Mouse (Mus musculus): ENCODE data around the gene Gipr. TPM values are rescaled to one million over a fixed set of nuclear protein-coding genes. Genes with fewer than 3 reads are reported as not detected.
A peak's percentile ranks its signal among the peaks of the same experiment; 100 is the strongest.

The Gipr gene
- polyA plus RNA-seq, 1 experiment, result 2.6 TPM

- DNase-seq, result peak; percentile 32 to 47
- Histone ChIP-seq H3K4me1 (ENCODE audit: control insufficient read depth, insufficient read depth, low read length) (peaks cover under 1% of the 10 kb centered on the region; the same call in 1 of the 2 replicates), H3K4me3 (replicated peaks; ENCODE audit: insufficient read depth, low read depth, low read length) (peak overlapping the region; percentile 97), H3K27ac (ENCODE audit: insufficient read depth, low read length) (peak overlapping the region; percentile 8; the same call in 1 of the 2 replicates), H3K27me3 (ENCODE audit: control insufficient read depth, insufficient read depth, low read length) (no peaks in the 10 kb centered on the region)
- WGBS, result 34% methylated on average over 7 of the region's 7 CpGs
- TF ChIP-seq CTCF (IDR thresholded peaks at IDR 0.05; ENCODE audit: borderline replicate concordance, insufficient read depth, low read depth, low read length) (no peak), POLR2A (IDR thresholded peaks at IDR 0.05; ENCODE audit: borderline replicate concordance, insufficient read depth, low read length) (no peak)
Observed at GRCm38 (mm10) chr7:19177216-19177615, 11.3 kb upstream of the Gipr start.

DNA sequence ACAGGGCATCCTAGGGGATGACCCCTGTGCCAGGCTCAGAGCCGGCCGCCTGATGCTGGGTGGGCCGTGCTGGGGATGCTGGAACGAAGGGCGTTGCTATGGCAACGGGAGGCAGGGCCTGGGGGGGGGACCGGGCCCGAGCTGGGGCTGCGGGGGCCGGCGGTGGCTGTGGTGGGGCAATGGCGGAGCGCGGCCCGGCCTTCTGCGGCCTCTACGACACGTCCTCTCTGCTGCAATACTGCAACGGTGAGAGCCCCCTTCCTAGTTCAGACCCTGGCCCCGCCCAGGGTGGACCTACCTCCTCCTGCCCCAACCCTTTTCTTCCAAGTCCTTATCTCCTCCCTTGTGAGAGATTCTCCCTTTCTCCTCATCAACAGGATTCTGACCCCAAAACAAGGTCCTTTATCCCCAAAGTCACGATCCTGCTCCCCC, 10.6 kb upstream of the Gipr start:
- peak in 1 of 2 experiments; percentile 88 for DNase-seq
- H3K4me1 ChIP-seq (ENCODE audit: control insufficient read depth, insufficient read depth, low read length), result peaks cover 8% of the 10 kb centered on the region
- TF ChIP-seq CTCF (IDR thresholded peaks at IDR 0.05; ENCODE audit: borderline replicate concordance, insufficient read depth, low read depth, low read length) (no peak), POLR2A (IDR thresholded peaks at IDR 0.05; ENCODE audit: borderline replicate concordance, insufficient read depth, low read length) (no peak)
- H3K4me3 ChIP-seq (replicated peaks; ENCODE audit: insufficient read depth, low read depth, low read length), result peak overlapping the region; percentile 97
- H3K27ac ChIP-seq (ENCODE audit: insufficient read depth, low read length), result peak overlapping the region; percentile 8; the same call in 1 of the 2 replicates
- no peaks in the 10 kb centered on the region for H3K27me3 ChIP-seq (ENCODE audit: control insufficient read depth, insufficient read depth, low read length)
- under 1% methylated on average over 12 of the region's 21 CpGs for WGBS

GRCm38 (mm10) chr7:19175708-19176515, 10.0 kb upstream of the Gipr start, which contains the start of gene Eml2:
TSS of gene Eml2 (plus strand) at chr7:19176421.
- DNase-seq, result peak; percentile 75 to 86
- Histone ChIP-seq H3K4me1 (ENCODE audit: control insufficient read depth, insufficient read depth, low read length) (peaks cover 8% of the 10 kb centered on the region), H3K27ac (ENCODE audit: insufficient read depth, low read length) (peak within 1 kb of the TSS; percentile 8; the same call in 1 of the 2 replicates), H3K4me3 (replicated peaks; ENCODE audit: insufficient read depth, low read depth, low read length) (peak within 1 kb of the TSS; percentile 97), H3K27me3 (ENCODE audit: control insufficient read depth, insufficient read depth, low read length) (no peaks in the 10 kb centered on the region)
- 2% methylated on average over 30 of the region's 30 CpGs for WGBS
- TF ChIP-seq CTCF (IDR thresholded peaks at IDR 0.05; ENCODE audit: borderline replicate concordance, insufficient read depth, low read depth, low read length) (no peak), POLR2A (IDR thresholded peaks at IDR 0.05; ENCODE audit: borderline replicate concordance, insufficient read depth, low read length) (0 out of 2 replicates have a peak, but pooled peaks have one; percentile 18)

DNA sequence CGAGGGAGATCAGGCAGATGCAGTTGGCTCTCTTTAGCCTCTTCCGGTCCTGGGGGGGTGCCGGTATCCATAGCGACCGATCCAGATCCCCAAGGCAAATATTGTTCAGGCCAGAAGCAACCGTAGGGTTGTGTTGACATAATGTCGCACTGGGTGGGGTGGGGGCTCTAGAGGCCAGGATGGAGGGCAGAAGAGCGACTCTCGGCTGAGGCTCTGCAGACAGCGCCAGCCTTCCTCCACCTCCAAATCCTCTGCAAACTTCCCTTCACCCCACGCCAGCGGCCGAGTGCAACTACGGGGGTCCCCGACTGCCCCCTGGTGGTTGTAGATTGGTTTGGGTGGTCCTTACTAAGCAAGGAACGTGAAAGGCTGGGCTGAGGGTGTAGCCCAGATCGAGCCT, 6.9 kb upstream of the Gipr start:
- WGBS, result 20% methylated on average over 17 of the region's 17 CpGs
- Histone ChIP-seq H3K4me1 (ENCODE audit: control insufficient read depth, insufficient read depth, low read length) (peaks cover 11% of the 10 kb centered on the region), H3K27me3 (ENCODE audit: control insufficient read depth, insufficient read depth, low read length) (no peaks in the 10 kb centered on the region), H3K4me3 (replicated peaks; ENCODE audit: insufficient read depth, low read depth, low read length) (no peak overlapping the region), H3K27ac (ENCODE audit: insufficient read depth, low read length) (no peak overlapping the region)
- peak; percentile 56 to 64 for DNase-seq
- TF ChIP-seq CTCF (IDR thresholded peaks at IDR 0.05; ENCODE audit: borderline replicate concordance, insufficient read depth, low read depth, low read length) (peak; percentile 58), POLR2A (IDR thresholded peaks at IDR 0.05; ENCODE audit: borderline replicate concordance, insufficient read depth, low read length) (no peak)

- TF ChIP-seq CTCF (IDR thresholded peaks at IDR 0.05; ENCODE audit: borderline replicate concordance, insufficient read depth, low read depth, low read length) (no peak), POLR2A (IDR thresholded peaks at IDR 0.05; ENCODE audit: borderline replicate concordance, insufficient read depth, low read length) (no peak)
Observed at GRCm38 (mm10) chr7:19171831-19172230, 5.9 kb upstream of the Gipr start.

GRCm38 (mm10) chr7:19170142-19170541, 4.2 kb upstream of the Gipr start:
- H3K4me3 ChIP-seq (replicated peaks; ENCODE audit: insufficient read depth, low read depth, low read length), result no peak overlapping the region
- H3K27me3 ChIP-seq (ENCODE audit: control insufficient read depth, insufficient read depth, low read length), result no peaks in the 10 kb centered on the region
- WGBS, result 28% methylated on average over 8 of the region's 8 CpGs
- TF ChIP-seq POLR2A (IDR thresholded peaks at IDR 0.05; ENCODE audit: borderline replicate concordance, insufficient read depth, low read length) (no peak), CTCF (IDR thresholded peaks at IDR 0.05; ENCODE audit: borderline replicate concordance, insufficient read depth, low read depth, low read length) (no peak)
- DNase-seq, result no peak
- H3K4me1 ChIP-seq (ENCODE audit: control insufficient read depth, insufficient read depth, low read length), result peaks cover 11% of the 10 kb centered on the region
- H3K27ac ChIP-seq (ENCODE audit: insufficient read depth, low read length), result no peak overlapping the region

More at GRCm38 (mm10) chr7:19171831-19172230, 5.9 kb upstream of the Gipr start:
- peak overlapping the region; percentile 20; the same call in 1 of the 2 replicates for H3K27ac ChIP-seq (ENCODE audit: insufficient read depth, low read length)
- 10% methylated on average over 8 of the region's 8 CpGs for WGBS
- peaks cover 11% of the 10 kb centered on the region for H3K4me1 ChIP-seq (ENCODE audit: control insufficient read depth, insufficient read depth, low read length)
- H3K4me3 ChIP-seq (replicated peaks; ENCODE audit: insufficient read depth, low read depth, low read length), result no peak overlapping the region
- H3K27me3 ChIP-seq (ENCODE audit: control insufficient read depth, insufficient read depth, low read length), result no peaks in the 10 kb centered on the region
- DNase-seq, result peak; percentile 58 to 61

- no peak for DNase-seq
- Histone ChIP-seq H3K27ac (ENCODE audit: insufficient read depth, low read length) (no peak overlapping the region), H3K4me3 (replicated peaks; ENCODE audit: insufficient read depth, low read depth, low read length) (no peak overlapping the region), H3K27me3 (ENCODE audit: control insufficient read depth, insufficient read depth, low read length) (no peaks in the 10 kb centered on the region), H3K4me1 (ENCODE audit: control insufficient read depth, insufficient read depth, low read length) (peaks cover 11% of the 10 kb centered on the region)
- TF ChIP-seq CTCF (IDR thresholded peaks at IDR 0.05; ENCODE audit: borderline replicate concordance, insufficient read depth, low read depth, low read length), result no peak
- no peak for TF ChIP-seq POLR2A (IDR thresholded peaks at IDR 0.05; ENCODE audit: borderline replicate concordance, insufficient read depth, low read length)
- WGBS, result 78% methylated on average over 10 of the region's 10 CpGs
Observed at GRCm38 (mm10) chr7:19169506-19169905, 3.6 kb upstream of the Gipr start.
